Mouse (Mus musculus): ENCODE measurements around the gene Ano7.
"Not testable (repeated sequence)": the region's sequence is repeated elsewhere in the genome, so short reads cannot be mapped to it uniquely, and the experiment has no call there.

Ano7 gene

DNA sequence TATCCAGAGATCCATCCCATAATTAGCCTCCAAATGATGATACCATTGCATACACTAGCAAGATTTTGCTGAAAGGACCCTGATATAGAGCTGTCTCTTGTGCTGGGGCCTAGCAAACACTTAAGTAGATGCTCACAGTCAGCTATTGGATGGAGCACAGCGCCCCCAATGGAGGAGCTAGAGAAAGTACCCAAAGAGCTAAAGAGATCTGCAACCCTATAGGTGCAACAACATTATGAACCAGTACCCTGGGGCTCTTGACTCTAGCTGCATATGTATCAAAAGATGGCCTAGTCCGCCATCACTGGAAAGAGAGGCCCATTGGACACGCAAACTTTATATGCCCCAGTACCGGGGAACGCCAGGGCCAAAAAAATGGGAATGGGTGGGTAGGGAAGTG lies 76.4 kb downstream of the Ano7 start:
- not testable (repeated sequence) for DNase-seq

GRCm38 (mm10) chr1:93453721-93454255 lies 80.1 kb downstream of the Ano7 start:
- DNase-seq: no peak

All from kidney, postnatal 10 days (tissue).